In genomic region chr1:50999793-51000192, GRCm38 (mm10) we compare ENCODE assay signal across 27 mouse cellular contexts.
DNase-seq lines count a peak whose midpoint lies in the region; ATAC-seq lines count a peak whose summit lies in the region.
"Had no signal": no experiment of that assay in that cellular context is flagged by ENCODE, and none has a peak within 500 bp of the region (broad histone marks: within the 10 kb centered on the region; RNA-seq: fewer than 3 reads in every experiment).

No protein-coding gene starts in this region.

- H3K9me3 ChIP-seq in embryonic facial prominence, embryonic 14.5 days (ENCODE audit: control insufficient read depth, low read length) = no peaks in the 10 kb centered on the region
- H3K9me3 ChIP-seq in embryonic facial prominence, embryonic 10.5 days = no peaks in the 10 kb centered on the region
- no peaks in the 10 kb centered on the region for H3K9me3 ChIP-seq in neural tube, embryonic 14.5 days (ENCODE audit: control insufficient read depth, low read length)
- H3K9me3 ChIP-seq: embryonic facial prominence, embryonic 12.5 days; forebrain, embryonic 12.5 days; forebrain, embryonic 15.5 days; heart, embryonic 12.5 days; heart, embryonic 15.5 days; hindbrain, embryonic 10.5 days; hindbrain, embryonic 13.5 days; intestine, embryonic 15.5 days had no signal

- H3K4me1 ChIP-seq in embryonic facial prominence, embryonic 14.5 days (ENCODE audit: control insufficient read depth, insufficient read depth, low read length) = no peaks in the 10 kb centered on the region
- H3K4me1 ChIP-seq in embryonic facial prominence, embryonic 10.5 days = no peaks in the 10 kb centered on the region
- no peaks in the 10 kb centered on the region for H3K4me1 ChIP-seq in neural tube, embryonic 14.5 days (ENCODE audit: control insufficient read depth, insufficient read depth, low read length)
- H3K4me1 ChIP-seq: embryonic facial prominence, embryonic 12.5 days; forebrain, embryonic 12.5 days; forebrain, embryonic 15.5 days; heart, embryonic 12.5 days; heart, embryonic 15.5 days; hindbrain, embryonic 10.5 days; hindbrain, embryonic 13.5 days; intestine, embryonic 15.5 days had no signal

- intact Hi-C loops in gastrocnemius, postnatal 14 days (cut with DNase I; ENCODE audit: low total_unique reads) = no loop called here

- no peak overlapping the region for H3K4me3 ChIP-seq in embryonic facial prominence, embryonic 14.5 days (ENCODE audit: low read depth, low read length)
- H3K4me3 ChIP-seq in embryonic facial prominence, embryonic 10.5 days = no peak overlapping the region
- H3K4me3 ChIP-seq in neural tube, embryonic 14.5 days (ENCODE audit: low read depth, low read length) = no peak overlapping the region
- H3K4me3 ChIP-seq: embryonic facial prominence, embryonic 12.5 days; erythroblast, embryonic 14.5 days; forebrain, embryonic 12.5 days; forebrain, embryonic 15.5 days; heart, embryonic 12.5 days; heart, embryonic 15.5 days; hindbrain, embryonic 10.5 days; hindbrain, embryonic 13.5 days; intestine, embryonic 15.5 days had no signal

- H3K27me3 ChIP-seq in embryonic facial prominence, embryonic 14.5 days (replicated peaks; ENCODE audit: control insufficient read depth, insufficient read depth, low read length) = no peaks in the 10 kb centered on the region
- no peaks in the 10 kb centered on the region for H3K27me3 ChIP-seq in embryonic facial prominence, embryonic 10.5 days (replicated peaks; ENCODE audit: low read depth, poor library complexity, severe bottlenecking)
- H3K27me3 ChIP-seq in neural tube, embryonic 14.5 days (ENCODE audit: control insufficient read depth, insufficient read depth, low read length) = no peaks in the 10 kb centered on the region
- H3K27me3 ChIP-seq: embryonic facial prominence, embryonic 12.5 days; forebrain, embryonic 12.5 days; forebrain, embryonic 15.5 days; heart, embryonic 12.5 days; heart, embryonic 15.5 days; hindbrain, embryonic 13.5 days; intestine, embryonic 15.5 days had no signal

- DNase-seq in embryonic facial prominence, embryonic 14.5 days (ENCODE audit: low spot score) = peak; percentile 17
- DNase-seq in embryonic facial prominence, embryonic 10.5 days (ENCODE audit: low spot score) = no peak
- DNase-seq in gastrocnemius, postnatal 14 days = peak; percentile 6
- no peak for DNase-seq in gastrocnemius, postnatal 10 days
- no peak for DNase-seq in neural tube, embryonic 10.5 days (ENCODE audit: extremely low spot score, low spot score)
- DNase-seq in urinary bladder, adult 18-20 months (ENCODE audit: low spot score in 2 of 2) = no peak
- no peak for DNase-seq in right cerebral cortex, postnatal 25 days
- DNase-seq: adrenal gland, adult 8-10 months; adrenal gland, postnatal 25 days; cerebellum, adult 18-20 months; cerebellum, adult 9-10 months; cerebellum, postnatal 14 days; heart, adult 18-20 months; heart, postnatal 10 days; heart, postnatal 36 days had no signal

- H3K4me2 ChIP-seq in embryonic facial prominence, embryonic 14.5 days (ENCODE audit: low read depth, low read length) = no peak overlapping the region
- no peak overlapping the region for H3K4me2 ChIP-seq in neural tube, embryonic 14.5 days (ENCODE audit: low read depth, low read length)
- H3K4me2 ChIP-seq: embryonic facial prominence, embryonic 12.5 days; forebrain, embryonic 12.5 days; forebrain, embryonic 15.5 days; heart, embryonic 12.5 days; heart, embryonic 15.5 days; hindbrain, embryonic 13.5 days; intestine, embryonic 15.5 days had no signal

- H3K9ac ChIP-seq in embryonic facial prominence, embryonic 14.5 days (ENCODE audit: low read depth, low read length) = no peak overlapping the region
- no peak overlapping the region for H3K9ac ChIP-seq in neural tube, embryonic 14.5 days (replicated peaks; ENCODE audit: low read depth, low read length)
- H3K9ac ChIP-seq: embryonic facial prominence, embryonic 12.5 days; forebrain, embryonic 12.5 days; forebrain, embryonic 15.5 days; heart, embryonic 12.5 days; heart, embryonic 15.5 days; hindbrain, embryonic 13.5 days; intestine, embryonic 15.5 days had no signal

- H3K36me3 ChIP-seq in embryonic facial prominence, embryonic 14.5 days (ENCODE audit: control insufficient read depth, insufficient read depth, low read length) = no peaks in the 10 kb centered on the region
- H3K36me3 ChIP-seq in embryonic facial prominence, embryonic 10.5 days (replicated peaks) = no peaks in the 10 kb centered on the region
- H3K36me3 ChIP-seq in neural tube, embryonic 14.5 days (ENCODE audit: control insufficient read depth, insufficient read depth, low read length) = no peaks in the 10 kb centered on the region
- H3K36me3 ChIP-seq: embryonic facial prominence, embryonic 12.5 days; forebrain, embryonic 12.5 days; forebrain, embryonic 15.5 days; heart, embryonic 12.5 days; heart, embryonic 15.5 days; hindbrain, embryonic 10.5 days; hindbrain, embryonic 13.5 days; intestine, embryonic 15.5 days had no signal

- H3K27ac ChIP-seq in embryonic facial prominence, embryonic 14.5 days (replicated peaks; ENCODE audit: low read depth, low read length) = no peak overlapping the region
- H3K27ac ChIP-seq in embryonic facial prominence, embryonic 10.5 days (replicated peaks) = no peak overlapping the region
- H3K27ac ChIP-seq in neural tube, embryonic 14.5 days (ENCODE audit: low read depth, low read length) = no peak overlapping the region
- H3K27ac ChIP-seq: embryonic facial prominence, embryonic 12.5 days; forebrain, embryonic 12.5 days; forebrain, embryonic 15.5 days; heart, embryonic 15.5 days; hindbrain, embryonic 10.5 days; hindbrain, embryonic 13.5 days; intestine, embryonic 15.5 days had no signal

- ATAC-seq in embryonic facial prominence, embryonic 14.5 days (ENCODE audit: low read depth) = no peak
- ATAC-seq in neural tube, embryonic 14.5 days (ENCODE audit: low read depth) = 0 out of 2 replicates have a peak, but pooled peaks have one; percentile 24
- ATAC-seq: activated CD4-positive, CD25-positive, alpha-beta regulatory T cell, adult 4 months; forebrain, embryonic 15.5 days; hindbrain, embryonic 16.5 days; intestine, embryonic 15.5 days had no signal

- WGBS in embryonic facial prominence, embryonic 14.5 days = 79% methylated on average over 3 of the region's 3 CpGs
- 88% methylated on average over 3 of the region's 3 CpGs for WGBS in embryonic facial prominence, embryonic 10.5 days
- WGBS in neural tube, embryonic 14.5 days = 76% methylated on average over 3 of the region's 3 CpGs

Comparison
In these comparisons a context has a peak if more than half of its experiments do, and no peak if none do; other contexts are left out.
1. DNase-seq: peak in embryonic facial prominence, embryonic 14.5 days (single experiment) and gastrocnemius, postnatal 14 days (single experiment); none in embryonic facial prominence, embryonic 10.5 days (single experiment), gastrocnemius, postnatal 10 days (single experiment), neural tube, embryonic 10.5 days (single experiment), urinary bladder, adult 18-20 months (0 of 2) and right cerebral cortex, postnatal 25 days (single experiment).